7 mouse cellular contexts compared by ENCODE assay signal in the genomic region with DNA sequence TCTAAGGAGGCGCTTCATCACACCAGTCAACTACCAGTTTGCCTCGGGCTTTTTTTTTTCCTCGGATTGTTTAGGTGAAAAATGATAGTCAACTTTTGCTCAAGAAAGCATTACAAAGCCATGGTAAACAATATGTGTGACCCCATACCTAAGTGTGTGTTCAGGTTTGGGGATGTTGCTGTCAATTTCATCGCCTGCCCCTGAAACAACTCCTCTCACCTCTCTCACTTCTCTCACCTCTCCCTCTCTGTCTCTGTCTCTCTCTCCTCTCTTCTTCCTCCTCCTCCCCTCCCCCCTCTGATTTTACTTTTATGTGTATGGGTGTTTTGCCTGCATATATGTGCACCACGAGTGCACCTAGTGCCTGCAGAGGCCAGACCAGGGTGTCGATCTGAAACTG. TPM values are rescaled to one million over a fixed set of nuclear protein-coding genes. Genes with fewer than 3 reads are reported as not detected.
DNase-seq lines count a peak whose midpoint lies in the region; ATAC-seq and TF ChIP-seq lines count a peak whose summit lies in the region.

No protein-coding gene starts in this region.

- TF ChIP-seq CTCF in spleen, adult 2 months (IDR thresholded peaks at IDR 0.05; ENCODE audit: extremely low read depth, insufficient read depth, insufficient read length, insufficient replicate concordance) = no peak

- H3K9me3 ChIP-seq in forebrain, embryonic 11.5 days (ENCODE audit: control insufficient read depth, low read length) = no peaks in the 10 kb centered on the region
- no peaks in the 10 kb centered on the region for H3K9me3 ChIP-seq in limb, embryonic 14.5 days (ENCODE audit: control insufficient read depth, low read length)
- no peaks in the 10 kb centered on the region for H3K9me3 ChIP-seq in stomach, embryonic 16.5 days (replicated peaks; ENCODE audit: control insufficient read depth, low read length)

- H3K4me1 ChIP-seq in spleen, adult 2 months (ENCODE audit: control insufficient read depth, insufficient read depth, insufficient read length) = no peaks in the 10 kb centered on the region; the same call in 1 of the 2 replicates
- no peaks in the 10 kb centered on the region for H3K4me1 ChIP-seq in forebrain, embryonic 11.5 days (replicated peaks; ENCODE audit: control insufficient read depth, insufficient read depth, low read length)
- peaks cover 6% of the 10 kb centered on the region; the same call in 1 of the 2 replicates for H3K4me1 ChIP-seq in limb, embryonic 14.5 days (ENCODE audit: control insufficient read depth, insufficient read depth, low read length)
- H3K4me1 ChIP-seq in stomach, embryonic 16.5 days (ENCODE audit: control insufficient read depth, insufficient read depth, low read length) = peaks cover 7% of the 10 kb centered on the region; the same call in 1 of the 2 replicates

- no peak; the same call in 1 of the 2 replicates for ATAC-seq in forebrain, embryonic 11.5 days (replicated peaks; ENCODE audit: low FRiP score)
- ATAC-seq in limb, embryonic 14.5 days (ENCODE audit: low FRiP score, low read depth) = no peak
- no peak for ATAC-seq in stomach, embryonic 16.5 days (ENCODE audit: insufficient read depth, low FRiP score)

- 0 out of 2 replicates have a peak overlapping the region, but pooled peaks have one; percentile 92 for H3K27ac ChIP-seq in spleen, adult 2 months (ENCODE audit: insufficient read depth, low read length)
- H3K27ac ChIP-seq in forebrain, embryonic 11.5 days (ENCODE audit: low read depth, low read length) = no peak overlapping the region
- H3K27ac ChIP-seq in limb, embryonic 14.5 days (replicated peaks; ENCODE audit: low read depth, low read length) = peak overlapping the region; percentile 81; the same call in 1 of the 2 replicates
- peak overlapping the region; percentile 86 for H3K27ac ChIP-seq in stomach, embryonic 16.5 days (ENCODE audit: low read length)

- 36% methylated on average over 6 of the region's 6 CpGs for WGBS in spleen, adult 2 months
- 49% methylated on average over 6 of the region's 6 CpGs for WGBS in forebrain, embryonic 11.5 days
- WGBS in limb, embryonic 14.5 days = 42% methylated on average over 6 of the region's 6 CpGs
- WGBS in stomach, embryonic 16.5 days = 42% methylated on average over 6 of the region's 6 CpGs

- peak overlapping the region; percentile 78 for H3K4me2 ChIP-seq in forebrain, embryonic 11.5 days (ENCODE audit: low read depth, low read length, severe bottlenecking)
- H3K4me2 ChIP-seq in limb, embryonic 14.5 days (replicated peaks; ENCODE audit: low read depth, low read length, severe bottlenecking) = peak overlapping the region; percentile 83
- peak overlapping the region; percentile 95 for H3K4me2 ChIP-seq in stomach, embryonic 16.5 days (ENCODE audit: low read depth, low read length)

- DNase-seq in spleen, adult 2 months (ENCODE audit: low read depth in 1 of 2, low spot score in 2 of 2) = no peak
- no peak for DNase-seq in spleen, postnatal 36 days (ENCODE audit: low spot score in 2 of 2)
- no peak for DNase-seq in forebrain, embryonic 11.5 days (ENCODE audit: low spot score)
- no peak for DNase-seq in limb, embryonic 14.5 days (ENCODE audit: low spot score)
- no peak for DNase-seq in urinary bladder, postnatal 25 days (ENCODE audit: low spot score)
- DNase-seq in left cerebral cortex, postnatal 25 days (ENCODE audit: low spot score in 2 of 2) = no peak

- H3K4me3 ChIP-seq in spleen, adult 2 months (ENCODE audit: extremely low read depth, insufficient read depth, insufficient read length) = peak overlapping the region; percentile 96; the same call in 1 of the 2 replicates
- peak overlapping the region; percentile 94 for H3K4me3 ChIP-seq in forebrain, embryonic 11.5 days (ENCODE audit: low read depth, low read length)
- peak overlapping the region; percentile 95 for H3K4me3 ChIP-seq in limb, embryonic 14.5 days (replicated peaks; ENCODE audit: low read length)
- peak overlapping the region; percentile 97 for H3K4me3 ChIP-seq in stomach, embryonic 16.5 days (replicated peaks; ENCODE audit: low read length)

- H3K36me3 ChIP-seq in spleen, adult 2 months (ENCODE audit: control insufficient read depth, insufficient read depth, low read length) = no peaks in the 10 kb centered on the region
- no peaks in the 10 kb centered on the region for H3K36me3 ChIP-seq in forebrain, embryonic 11.5 days (ENCODE audit: control insufficient read depth, insufficient read depth, low read length)
- peaks cover 2% of the 10 kb centered on the region; the same call in 1 of the 2 replicates for H3K36me3 ChIP-seq in limb, embryonic 14.5 days (ENCODE audit: control insufficient read depth, insufficient read depth, low read length)
- no peaks in the 10 kb centered on the region for H3K36me3 ChIP-seq in stomach, embryonic 16.5 days (ENCODE audit: control insufficient read depth, insufficient read depth, low read length)

- no peaks in the 10 kb centered on the region for H3K27me3 ChIP-seq in spleen, adult 2 months (ENCODE audit: control insufficient read depth, insufficient read depth, low read length)
- H3K27me3 ChIP-seq in forebrain, embryonic 11.5 days (ENCODE audit: control insufficient read depth, insufficient read depth, low read length) = no peaks in the 10 kb centered on the region
- H3K27me3 ChIP-seq in limb, embryonic 14.5 days (ENCODE audit: control insufficient read depth, insufficient read depth, low read length) = no peaks in the 10 kb centered on the region
- H3K27me3 ChIP-seq in stomach, embryonic 16.5 days (ENCODE audit: control insufficient read depth, insufficient read depth, low read length) = no peaks in the 10 kb centered on the region

- no peak for TF ChIP-seq POLR2A in spleen, adult 2 months (IDR thresholded peaks at IDR 0.05; ENCODE audit: low read depth, low read length)
- TF ChIP-seq POLR2A in limb, embryonic 14.5 days (IDR thresholded peaks at IDR 0.05; ENCODE audit: borderline replicate concordance, extremely low read depth, insufficient read depth, insufficient read length) = no peak

- intact Hi-C loops in left cerebral cortex, postnatal 25 days (cut with DNase I) = no loop called here

- H3K9ac ChIP-seq in forebrain, embryonic 11.5 days (ENCODE audit: low read length) = peak overlapping the region; percentile 98
- peak overlapping the region; percentile 92 for H3K9ac ChIP-seq in limb, embryonic 14.5 days (ENCODE audit: low read depth, low read length, severe bottlenecking)
- peak overlapping the region; percentile 98 for H3K9ac ChIP-seq in stomach, embryonic 16.5 days (ENCODE audit: low read length)

RNA-seq across cellular contexts. Expression of a gene that starts 0.7 kb away (rescaled TPM):
- polyA plus RNA-seq in spleen, adult 2 months (2012; rRNA removed) = 36.1 and 37.8 TPM in 2 replicates
- polyA plus RNA-seq in forebrain, embryonic 11.5 days (2014; fragmentation: Nextera tagmentation; extraction: Ambion mirVana) = 28.8 and 31.3 TPM in 2 replicates
- polyA plus RNA-seq in limb, embryonic 14.5 days (2012; rRNA removed) = 32.3 and 48.6 TPM in 2 replicates
- polyA plus RNA-seq in limb, embryonic 14.5 days (2014; fragmentation: Nextera tagmentation; extraction: Ambion mirVana) = 24.7 and 29.1 TPM in 2 replicates
- polyA plus RNA-seq in stomach, embryonic 16.5 days (2015; fragmentation: Nextera tagmentation; extraction: Ambion mirVana) = 8.2 and 8.9 TPM in 2 replicates
- total RNA-seq in left cerebral cortex, postnatal 25 days (2021) = 10 to 100 TPM; 82.3 to 84.3 TPM
